Mouse (Mus musculus) heart, postnatal 0 days (tissue): ENCODE results near the gene Eva1a. TPM values are rescaled to one million over a fixed set of nuclear protein-coding genes. Genes with fewer than 3 reads are reported as not detected.

Experiments used
- ATAC-seq: fragments of 200-750 bp; cut with Nextera tagmentation; 2 replicates; pipeline ENCODE4 v1.8.0; 2017; ENCODE audit warnings: low read depth, moderate number of reproducible peaks, moderate library complexity; ENCODE audit not compliant: insufficient read depth
- DNase-seq: peaks from one replicate; pipeline ENCODE4 v3.0.0-alpha.2; 2016; ENCODE audit warnings: low spot score
- H3K27ac ChIP-seq: fragments of 300-500 bp; sonication (generic); 2 replicates; pipeline ENCODE4 v1.5.1; 2014; ENCODE audit warnings: low read depth, mild to moderate bottlenecking
- H3K27me3 ChIP-seq: fragments of 300-500 bp; sonication (generic); 2 replicates; pipeline ENCODE4 v1.6.1; 2014; ENCODE audit warnings: low read length, mixed read lengths; ENCODE audit not compliant: control insufficient read depth, insufficient read depth
- H3K36me3 ChIP-seq: fragments of 300-500 bp; sonication (generic); replicated peaks from 2 replicates; pipeline ENCODE4 v1.6.1; 2014; ENCODE audit warnings: low read length, mixed read lengths; ENCODE audit not compliant: control insufficient read depth, insufficient read depth
- H3K4me1 ChIP-seq: fragments of 300-500 bp; sonication (generic); 2 replicates; pipeline ENCODE4 v1.6.1; 2014; ENCODE audit warnings: antibody characterized with exemption; ENCODE audit not compliant: control insufficient read depth, insufficient read depth
- H3K4me2 ChIP-seq: fragments of 300-500 bp; sonication (generic); 2 replicates; pipeline ENCODE4 v1.6.1; 2014; ENCODE audit warnings: low read depth, mild to moderate bottlenecking, low read length, moderate library complexity
- H3K4me3 ChIP-seq: fragments of 300-500 bp; sonication (generic); 2 replicates; pipeline ENCODE4 v1.5.1; 2014; ENCODE audit warnings: low read depth, low read length
- H3K9ac ChIP-seq: fragments of 300-500 bp; sonication (generic); replicated peaks from 2 replicates; pipeline ENCODE4 v1.6.1; 2014; ENCODE audit warnings: low read depth, low read length, mixed read lengths
- H3K9me3 ChIP-seq: fragments of 300-500 bp; sonication (generic); replicated peaks from 2 replicates; pipeline ENCODE4 v1.6.1; 2016; ENCODE audit warnings: low read length; ENCODE audit not compliant: control insufficient read depth
- CTCF ChIP-seq: IDR thresholded peaks from 2 replicates; pipeline ENCODE4 v1.5.1; 2016; ENCODE audit warnings: antibody characterized with exemption, control low read depth, low read depth
- EP300 ChIP-seq: IDR thresholded peaks from 2 replicates; pipeline ENCODE4 v1.6.1; 2016; ENCODE audit warnings: antibody characterized with exemption, low read depth
- WGBS: fragments of 180-500 bp; shearing (Covaris S2); extraction: QIAGEN DNeasy Blood & Tissue Kit; methylation state at CpG from one replicate; pipeline ENCODE4 v1.1.7; 2014; 5-methylcytosine and 5-hydroxymethylcytosine counted together
- polyA plus RNA-seq: library from polyadenylated mRNA; unstranded; fragments of >200 nt; fragmentation: Nextera tagmentation; extraction: Ambion mirVana; gene quantifications from 2 replicates; pipeline ENCODE4 v1.2.1, GENCODE M21; 2015
- total RNA-seq: library from RNA; depleted of rRNA; stranded (reverse); fragments of >200 nt; gene quantifications from 2 replicates; pipeline ENCODE4 v1.2.3, GENCODE M21; 2014; ENCODE audit warnings: low replicate concordance

Eva1a gene
- total and polyA plus RNA-seq, 2 experiments from 2014 or later = 4.2 to 6.6 TPM

DNA sequence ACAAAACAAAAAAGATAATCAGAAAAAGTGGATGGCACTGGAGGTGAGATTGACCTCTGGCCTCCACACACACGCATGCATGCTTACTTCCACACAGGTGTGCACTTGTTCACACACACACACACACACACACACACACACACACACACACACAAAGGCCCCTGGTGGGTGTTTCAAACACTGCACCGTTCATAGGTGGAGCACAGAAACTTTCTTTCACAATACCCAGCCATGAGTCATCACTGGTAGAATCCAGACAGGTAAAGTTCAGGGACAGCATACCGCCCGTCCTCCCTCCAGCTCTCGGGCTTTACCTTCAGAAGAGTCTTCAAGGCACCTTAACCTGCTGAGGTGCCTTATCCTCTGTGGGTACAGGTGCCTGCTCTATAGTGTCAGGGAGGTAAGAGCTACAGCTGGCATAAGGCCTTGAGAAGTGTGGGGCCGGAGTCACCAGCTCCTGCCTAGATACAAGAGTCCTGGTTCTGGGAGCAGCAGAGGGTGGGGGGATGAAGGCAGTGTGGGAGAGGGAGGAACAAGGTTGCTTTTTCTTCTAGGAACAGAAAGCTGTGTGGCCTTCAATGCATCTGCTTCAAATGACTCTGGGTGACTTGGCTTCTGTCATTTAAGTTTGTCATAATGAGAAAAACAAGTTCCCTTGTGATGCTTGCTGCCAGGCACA, 11.3 kb downstream of the Eva1a start:
- 83% methylated on average over 6 of the region's 6 CpGs for WGBS
- no peak for TF ChIP-seq EP300
- Histone ChIP-seq H3K27ac (no peak overlapping the region), H3K9ac (no peak overlapping the region), H3K4me2 (no peak overlapping the region), H3K4me3 (no peak overlapping the region), H3K4me1 (no peaks in the 10 kb centered on the region), H3K36me3 (no peaks in the 10 kb centered on the region), H3K9me3 (no peaks in the 10 kb centered on the region), H3K27me3 (no peaks in the 10 kb centered on the region)
- no peak for DNase-seq
- ATAC-seq = 0 out of 2 replicates have a peak, but pooled peaks have one; percentile 24

- Histone ChIP-seq H3K27ac (no peak overlapping the region), H3K9ac (no peak overlapping the region), H3K36me3 (no peaks in the 10 kb centered on the region), H3K4me1 (no peaks in the 10 kb centered on the region), H3K4me3 (no peak overlapping the region), H3K4me2 (no peak overlapping the region), H3K27me3 (no peaks in the 10 kb centered on the region), H3K9me3 (no peaks in the 10 kb centered on the region)
- ATAC-seq = no peak
- TF ChIP-seq CTCF (no peak), EP300 (no peak)
- no peak for DNase-seq
- WGBS = 75% methylated on average over 2 of the region's 2 CpGs
Observed at GRCm38 (mm10) chr6:82052726-82053118, 11.9 kb downstream of the Eva1a start.

- ATAC-seq (no peak), DNase-seq (no peak)
- 71% methylated on average over 7 of the region's 7 CpGs for WGBS
- Histone ChIP-seq H3K27ac (no peak overlapping the region), H3K36me3 (no peaks in the 10 kb centered on the region), H3K4me3 (no peak overlapping the region), H3K27me3 (no peaks in the 10 kb centered on the region), H3K4me2 (no peak overlapping the region), H3K4me1 (no peaks in the 10 kb centered on the region), H3K9ac (no peak overlapping the region), H3K9me3 (no peaks in the 10 kb centered on the region)
- TF ChIP-seq CTCF (no peak), EP300 (no peak)
Observed at GRCm38 (mm10) chr6:82054854-82055253, 14.0 kb downstream of the Eva1a start.

- WGBS = 56% methylated on average over 7 of the region's 7 CpGs
- no peak for DNase-seq
- Histone ChIP-seq H3K4me3 (no peak overlapping the region), H3K27ac (no peak overlapping the region), H3K4me1 (no peaks in the 10 kb centered on the region), H3K36me3 (no peaks in the 10 kb centered on the region), H3K9me3 (no peaks in the 10 kb centered on the region), H3K9ac (no peak overlapping the region), H3K27me3 (no peaks in the 10 kb centered on the region), H3K4me2 (no peak overlapping the region)
- no peak for TF ChIP-seq EP300
- TF ChIP-seq CTCF = no peak
- ATAC-seq = no peak
Observed at GRCm38 (mm10) chr6:82059896-82060295, 19.1 kb downstream of the Eva1a start.

DNA sequence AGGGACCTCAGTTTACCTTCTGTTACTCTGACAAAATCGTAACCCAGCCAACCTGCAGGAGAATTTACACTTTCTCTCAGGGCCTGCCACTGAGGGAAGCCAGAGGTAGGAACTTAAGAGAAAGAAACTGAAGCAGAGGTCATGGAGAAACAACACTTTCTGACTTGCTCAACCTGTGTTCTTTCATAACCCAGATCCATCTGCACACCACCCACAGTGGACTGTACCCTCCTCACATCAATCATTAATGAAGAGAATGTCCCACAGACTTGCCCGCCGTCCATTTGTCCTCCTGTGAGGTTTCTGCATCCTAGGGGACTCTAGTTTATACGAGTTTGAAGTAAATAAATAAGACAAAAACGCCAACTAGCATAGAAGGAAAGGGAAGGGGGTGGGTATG, 24.4 kb downstream of the Eva1a start:
- H3K27ac ChIP-seq = no peak overlapping the region
- H3K36me3 ChIP-seq = no peaks in the 10 kb centered on the region
- H3K9me3 ChIP-seq = no peaks in the 10 kb centered on the region
- H3K4me3 ChIP-seq = no peak overlapping the region
- no peaks in the 10 kb centered on the region for H3K27me3 ChIP-seq
- TF ChIP-seq EP300 = no peak
- TF ChIP-seq CTCF = no peak
- H3K9ac ChIP-seq = no peak overlapping the region
- ATAC-seq (no peak), DNase-seq (no peak)
- no peak overlapping the region for H3K4me2 ChIP-seq
- WGBS = 72% methylated on average over 5 of the region's 5 CpGs
- H3K4me1 ChIP-seq = no peaks in the 10 kb centered on the region

DNA sequence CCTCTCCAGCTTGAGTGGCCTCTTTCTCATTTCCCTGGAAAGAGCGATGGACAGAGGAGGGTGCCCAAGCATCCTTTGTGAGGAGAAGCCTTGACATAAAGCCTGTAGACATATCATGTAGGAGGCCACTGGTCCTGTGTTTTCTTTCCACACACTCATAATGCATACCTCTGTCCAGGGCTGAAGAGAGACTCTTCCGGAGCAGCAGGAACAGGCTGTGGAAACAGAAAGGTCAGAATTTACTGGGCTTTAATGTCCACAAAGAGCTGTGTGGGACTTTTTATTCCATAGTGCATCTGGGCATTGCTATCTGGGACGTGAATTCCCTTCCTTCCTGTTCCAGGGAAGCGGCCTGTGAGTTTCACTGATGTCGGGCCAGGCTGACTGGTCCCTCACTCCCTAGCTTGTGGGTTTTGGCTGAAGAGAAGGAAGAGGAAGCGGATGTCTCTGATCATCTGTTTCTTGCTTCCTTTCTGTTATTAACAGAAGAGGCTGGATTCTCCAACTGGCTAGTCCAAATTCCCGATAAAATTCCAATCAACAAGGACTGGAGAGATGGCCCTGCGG, 25.8 kb downstream of the Eva1a start:
- no peaks in the 10 kb centered on the region for H3K36me3 ChIP-seq
- no peaks in the 10 kb centered on the region for H3K27me3 ChIP-seq
- H3K27ac ChIP-seq = peak overlapping the region; percentile 56
- TF ChIP-seq EP300 = peak; percentile 73; the same call in 1 of the 2 replicates
- no peak for TF ChIP-seq CTCF
- H3K4me2 ChIP-seq = no peak overlapping the region
- ATAC-seq (peak; percentile 75), DNase-seq (peak; percentile 66)
- H3K9me3 ChIP-seq = no peaks in the 10 kb centered on the region
- no peak overlapping the region for H3K4me3 ChIP-seq
- 59% methylated on average over 8 of the region's 8 CpGs for WGBS
- no peaks in the 10 kb centered on the region for H3K4me1 ChIP-seq
- H3K9ac ChIP-seq = no peak overlapping the region
